ENCODE assay signal across 18 mouse cellular contexts in the genomic region with DNA sequence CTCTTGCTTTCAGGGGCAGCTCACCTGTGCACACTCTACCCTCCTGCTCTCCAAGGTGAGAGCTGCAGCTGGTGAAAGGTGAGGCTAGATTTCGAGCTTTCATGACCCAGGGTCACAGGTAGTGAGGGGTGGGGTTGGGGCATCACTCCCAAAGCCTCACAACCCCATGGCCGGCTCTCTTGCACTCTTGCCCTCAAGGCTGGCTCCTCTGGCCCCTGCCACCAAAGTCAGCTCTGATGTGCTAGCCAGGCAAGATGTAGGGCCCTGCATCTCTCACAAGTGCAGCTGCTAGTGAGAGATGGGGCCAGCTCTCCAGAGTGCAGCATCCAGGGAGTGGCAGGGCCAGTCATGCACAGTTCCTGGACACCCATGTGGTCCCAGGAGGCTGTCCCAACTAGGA.
"Had no signal": no experiment of that assay in that cellular context is flagged by ENCODE, and none has a peak within 500 bp of the region (broad histone marks: within the 10 kb centered on the region; RNA-seq: fewer than 3 reads in every experiment).

No protein-coding gene starts in this region.

- H3K4me1 ChIP-seq: midbrain, embryonic 10.5 days; midbrain, embryonic 12.5 days; neural tube, embryonic 13.5 days; neural tube, embryonic 15.5 days had no signal

- H3K27ac ChIP-seq: midbrain, embryonic 10.5 days; midbrain, embryonic 12.5 days; neural tube, embryonic 13.5 days; neural tube, embryonic 15.5 days had no signal

- DNase-seq: lung, adult 18-20 months; lung, embryonic 14.5 days; lung, postnatal 10 days; lung, postnatal 4 days; midbrain, embryonic 14.5 days; right cerebral cortex, adult 18-20 months; right cerebral cortex, postnatal 25 days; right cerebral cortex, postnatal 4 days; spleen, adult 18-20 months; thymus, adult 18-20 months; thymus, postnatal 14 days; thymus, postnatal 36 days had no signal

- H3K9me3 ChIP-seq: midbrain, embryonic 10.5 days; midbrain, embryonic 12.5 days; neural tube, embryonic 13.5 days; neural tube, embryonic 15.5 days had no signal

- H3K9ac ChIP-seq: lung, embryonic 14.5 days; midbrain, embryonic 12.5 days; neural tube, embryonic 13.5 days; neural tube, embryonic 15.5 days had no signal

- ATAC-seq: midbrain, embryonic 16.5 days had no signal

- H3K27me3 ChIP-seq: midbrain, embryonic 12.5 days; neural tube, embryonic 13.5 days; neural tube, embryonic 15.5 days had no signal

- H3K36me3 ChIP-seq: midbrain, embryonic 10.5 days; midbrain, embryonic 12.5 days; neural tube, embryonic 13.5 days; neural tube, embryonic 15.5 days had no signal

- H3K4me3 ChIP-seq: midbrain, embryonic 10.5 days; midbrain, embryonic 12.5 days; myocyte; neural tube, embryonic 13.5 days; neural tube, embryonic 15.5 days had no signal

- H3K4me2 ChIP-seq: lung, embryonic 14.5 days; midbrain, embryonic 12.5 days; neural tube, embryonic 13.5 days; neural tube, embryonic 15.5 days had no signal
